Mouse (Mus musculus) cerebellum, adult 9-10 months (tissue): ENCODE data around the gene Tufm.

Experiments used
- DNase-seq: peaks from one replicate; pipeline ENCODE4 v3.0.0; 2022

The Tufm gene

GRCm38 (mm10) chr7:126466116-126466515 lies 21.0 kb upstream of the Tufm start:
- no peak for DNase-seq

GRCm38 (mm10) chr7:126466707-126467106 lies 20.5 kb upstream of the Tufm start:
- no peak for DNase-seq

GRCm38 (mm10) chr7:126467271-126467670 lies 19.9 kb upstream of the Tufm start:
- no peak for DNase-seq

GRCm38 (mm10) chr7:126467834-126468627 lies 19.1 kb upstream of the Tufm start:
- no peak for DNase-seq

GRCm38 (mm10) chr7:126470077-126470476 lies 17.1 kb upstream of the Tufm start:
- no peak for DNase-seq

GRCm38 (mm10) chr7:126471361-126471760 lies 15.8 kb upstream of the Tufm start:
- DNase-seq = no peak

- DNase-seq = no peak
Measured at GRCm38 (mm10) chr7:126471853-126472252, 15.3 kb upstream of the Tufm start.

- no peak for DNase-seq
Measured at GRCm38 (mm10) chr7:126472306-126472705, 14.9 kb upstream of the Tufm start.

- no peak for DNase-seq
Measured at GRCm38 (mm10) chr7:126472713-126473112, 14.4 kb upstream of the Tufm start.

- DNase-seq = peak; percentile 41
Measured at GRCm38 (mm10) chr7:126473470-126474086, 13.6 kb upstream of the Tufm start.

- DNase-seq = peak; percentile 59
Measured at GRCm38 (mm10) chr7:126474486-126474955, 12.6 kb upstream of the Tufm start.

GRCm38 (mm10) chr7:126474993-126475581 lies 12.1 kb upstream of the Tufm start, which contains the start of gene Sh2b1:
Gene Sh2b1 (minus strand): TSS chr7:126475424.
- DNase-seq = peak; percentile 90

- DNase-seq = peak; percentile 60
Measured at GRCm38 (mm10) chr7:126481699-126482098, 5.5 kb upstream of the Tufm start.

- DNase-seq = peak; percentile 84
Measured at GRCm38 (mm10) chr7:126482392-126482871, 4.7 kb upstream of the Tufm start.

GRCm38 (mm10) chr7:126487617-126488385 lies 640 bp downstream of the Tufm start:
- peak; percentile 53 for DNase-seq

GRCm38 (mm10) chr7:126491005-126491404 lies 3.8 kb downstream of the Tufm start:
- DNase-seq = no peak

GRCm38 (mm10) chr7:126491973-126492372 lies 4.8 kb downstream of the Tufm start:
- DNase-seq = peak; percentile 23

- DNase-seq = no peak
Measured at GRCm38 (mm10) chr7:126494120-126494519, 7.0 kb downstream of the Tufm start.

- DNase-seq = peak; percentile 8
Measured at GRCm38 (mm10) chr7:126496475-126496874, 9.3 kb downstream of the Tufm start.

GRCm38 (mm10) chr7:126497966-126498365 lies 10.8 kb downstream of the Tufm start:
- DNase-seq = peak; percentile 12

- peak; percentile 24 for DNase-seq
Measured at GRCm38 (mm10) chr7:126499416-126499815, 12.3 kb downstream of the Tufm start.

- no peak for DNase-seq
Measured at GRCm38 (mm10) chr7:126501684-126502022, 14.5 kb downstream of the Tufm start.
